Mouse (Mus musculus) hindbrain, postnatal 0 days (tissue): ENCODE data around the gene Nr2f1. TPM values are rescaled to one million over a fixed set of nuclear protein-coding genes. Genes with fewer than 3 reads are reported as not detected.

Experiments used
- ATAC-seq: fragments of 200-750 bp; cut with Nextera tagmentation; 2 replicates; pipeline ENCODE4 v1.8.0; 2017; ENCODE audit warnings: mild to moderate bottlenecking, moderate TSS enrichment, moderate library complexity
- DNase-seq: peaks from one replicate; pipeline ENCODE4 v3.0.0-alpha.2; 2015; ENCODE audit warnings: low spot score
- H3K27ac ChIP-seq: fragments of 300-500 bp; sonication (generic); 2 replicates; pipeline ENCODE4 v1.5.1; 2014; ENCODE audit warnings: mild to moderate bottlenecking
- H3K27me3 ChIP-seq: fragments of 300-500 bp; sonication (generic); 2 replicates; pipeline ENCODE4 v1.6.1; 2014; ENCODE audit warnings: low read length, mixed read lengths; ENCODE audit not compliant: insufficient read depth
- H3K36me3 ChIP-seq: fragments of 300-500 bp; sonication (generic); 2 replicates; pipeline ENCODE4 v1.6.1; 2014; ENCODE audit warnings: low read length, mixed read lengths; ENCODE audit not compliant: insufficient read depth
- H3K4me1 ChIP-seq: fragments of 300-500 bp; sonication (generic); 2 replicates; pipeline ENCODE4 v1.6.1; 2014; ENCODE audit warnings: antibody characterized with exemption, low read length, mixed read lengths; ENCODE audit not compliant: insufficient read depth
- H3K4me2 ChIP-seq: fragments of 300-500 bp; sonication (generic); 2 replicates; pipeline ENCODE4 v1.6.1; 2014; ENCODE audit warnings: low read depth, mild to moderate bottlenecking, low read length, moderate library complexity, mixed read lengths
- H3K4me3 ChIP-seq: fragments of 300-500 bp; sonication (generic); 2 replicates; pipeline ENCODE4 v1.5.1; 2014; ENCODE audit warnings: low read length
- H3K9ac ChIP-seq: fragments of 300-500 bp; sonication (generic); replicated peaks from 2 replicates; pipeline ENCODE4 v1.6.1; 2014; ENCODE audit warnings: mild to moderate bottlenecking, low read length, moderate library complexity, mixed read lengths
- H3K9me3 ChIP-seq: fragments of 300-500 bp; sonication (generic); 2 replicates; pipeline ENCODE4 v1.6.1; 2016; ENCODE audit warnings: low read length, mixed read lengths
- CTCF ChIP-seq: IDR thresholded peaks from 2 replicates; pipeline ENCODE4 v1.5.1; 2016; ENCODE audit warnings: antibody characterized with exemption, control low read depth, low read depth
- whole genome bisulfite sequencing: fragments of 180-500 bp; shearing (Covaris S2); extraction: QIAGEN DNeasy Blood & Tissue Kit; methylation state at CpG from one replicate; pipeline ENCODE4 v1.1.7; 2014; 5-methylcytosine and 5-hydroxymethylcytosine counted together
- polyA plus RNA-seq: library from polyadenylated mRNA; unstranded; fragments of >200 nt; fragmentation: Nextera tagmentation; extraction: Ambion mirVana; gene quantifications from 2 replicates; pipeline ENCODE4 v1.2.1, GENCODE M21; 2015
- total RNA-seq: library from RNA; depleted of rRNA; stranded (reverse); fragments of >200 nt; gene quantifications from 2 replicates; pipeline ENCODE4 v1.2.3, GENCODE M21; 2014

Gene Nr2f1
- total and polyA plus RNA-seq, 2 experiments from 2014 or later: 51.2 to 220 TPM

GRCm38 (mm10) chr13:78210748-78211089, 11.2 kb upstream of the Nr2f1 start:
- ATAC-seq (peak; percentile 33), DNase-seq (no peak)
- Histone ChIP-seq H3K4me3 (peak overlapping the region; percentile 42), H3K4me1 (peaks cover 11% of the 10 kb centered on the region; the same call in 1 of the 2 replicates), H3K4me2 (peak overlapping the region; percentile 94), H3K27ac (peak overlapping the region; percentile 75), H3K9me3 (no peaks in the 10 kb centered on the region), H3K36me3 (no peaks in the 10 kb centered on the region), H3K9ac (peak overlapping the region; percentile 52), H3K27me3 (no peaks in the 10 kb centered on the region)
- WGBS: 11% methylated on average over 13 of the region's 13 CpGs
- TF ChIP-seq CTCF: no peak

DNA sequence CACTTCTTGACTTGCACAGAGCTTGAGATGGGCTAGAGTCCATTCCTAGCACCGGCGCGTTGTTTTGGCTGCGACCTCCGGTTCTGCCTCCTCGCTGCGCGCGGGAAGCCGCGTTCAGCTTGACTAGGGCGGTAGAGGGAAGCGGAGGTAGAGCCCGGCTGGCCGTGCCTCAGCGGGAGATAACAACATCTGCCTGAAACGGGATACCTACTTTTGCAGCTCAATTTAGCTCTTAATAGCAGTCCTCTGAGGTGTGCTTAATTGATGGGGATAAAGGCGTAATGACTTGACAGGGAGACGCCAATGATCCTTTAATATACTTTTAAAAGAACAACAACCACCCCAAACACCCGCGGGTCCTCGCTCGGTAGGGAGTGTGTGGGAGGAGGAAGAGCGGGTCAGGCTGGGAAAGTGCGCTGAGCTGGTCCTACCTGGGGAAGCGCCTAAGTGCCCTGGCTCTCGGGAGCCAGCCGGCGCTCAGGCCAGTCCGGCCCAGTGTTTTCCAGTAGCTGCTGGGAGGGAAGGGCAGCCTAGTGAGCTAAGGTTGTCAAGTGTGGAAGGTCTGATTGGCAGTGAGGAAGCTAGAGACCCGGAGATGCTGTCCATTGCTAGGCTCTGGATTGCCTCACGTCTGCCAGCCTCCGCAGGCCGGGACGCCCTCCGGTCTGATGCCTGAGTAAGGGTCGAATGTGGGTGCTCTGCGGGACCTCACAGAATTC, 10.6 kb upstream of the Nr2f1 start:
- Histone ChIP-seq H3K27me3 (no peaks in the 10 kb centered on the region), H3K4me2 (peak overlapping the region; percentile 94), H3K9me3 (no peaks in the 10 kb centered on the region), H3K27ac (peak overlapping the region; percentile 75), H3K36me3 (no peaks in the 10 kb centered on the region), H3K9ac (peak overlapping the region; percentile 52), H3K4me1 (peaks cover 11% of the 10 kb centered on the region; the same call in 1 of the 2 replicates), H3K4me3 (peak overlapping the region; percentile 42)
- DNase-seq: peak; percentile 67
- ATAC-seq: peak; percentile 57
- 1% methylated on average over 38 of the region's 38 CpGs for WGBS
- no peak for TF ChIP-seq CTCF

- Histone ChIP-seq H3K27me3 (no peaks in the 10 kb centered on the region), H3K4me2 (peak overlapping the region; percentile 94), H3K4me3 (peak overlapping the region; percentile 42), H3K4me1 (peaks cover 11% of the 10 kb centered on the region; the same call in 1 of the 2 replicates), H3K9me3 (no peaks in the 10 kb centered on the region), H3K9ac (peak overlapping the region; percentile 52), H3K36me3 (no peaks in the 10 kb centered on the region), H3K27ac (peak overlapping the region; percentile 75)
- TF ChIP-seq CTCF: no peak
- DNase-seq (peak; percentile 44), ATAC-seq (no peak; the same call in 1 of the 2 replicates)
- WGBS: 4% methylated on average over 12 of the region's 12 CpGs
Observed at GRCm38 (mm10) chr13:78209611-78210028, 10.1 kb upstream of the Nr2f1 start.

DNA sequence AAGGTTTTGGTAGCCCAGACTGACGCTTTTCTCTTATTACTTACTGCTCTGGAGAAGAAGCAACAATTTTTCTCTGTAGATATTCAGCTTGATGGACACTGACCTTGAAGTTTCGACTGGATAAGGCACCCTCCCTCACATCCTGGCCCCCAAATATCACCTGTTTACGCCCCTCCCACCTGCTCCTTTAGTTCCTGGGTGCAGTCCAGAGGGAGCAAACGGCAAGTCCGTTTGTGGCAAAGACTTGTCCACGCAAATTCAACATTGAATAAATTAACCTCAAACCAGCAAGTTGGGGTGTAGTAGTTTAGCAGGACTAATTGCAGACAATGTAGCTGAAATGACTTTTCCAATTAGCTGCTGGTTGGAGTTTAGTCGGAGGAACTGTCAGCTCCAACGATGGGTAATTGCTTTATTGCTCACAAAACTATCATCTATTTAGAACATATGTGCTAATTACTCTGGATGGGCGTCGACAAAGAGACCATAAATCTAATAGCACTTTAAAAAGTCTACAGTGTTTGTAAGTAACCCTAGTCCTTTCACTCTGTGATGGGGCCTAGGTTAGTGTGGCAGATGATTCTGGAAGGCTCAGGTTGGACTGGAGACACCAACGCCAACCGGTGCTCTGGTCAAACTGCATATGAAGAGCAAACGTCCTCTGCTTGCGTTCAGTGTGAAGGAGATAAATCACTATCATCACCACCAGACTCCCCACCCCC, 9.3 kb upstream of the Nr2f1 start:
- Histone ChIP-seq H3K4me1 (peaks cover 11% of the 10 kb centered on the region; the same call in 1 of the 2 replicates), H3K27ac (peak overlapping the region; percentile 75; the same call in 1 of the 2 replicates), H3K36me3 (no peaks in the 10 kb centered on the region), H3K9me3 (no peaks in the 10 kb centered on the region), H3K4me2 (peak overlapping the region; percentile 94), H3K9ac (no peak overlapping the region), H3K27me3 (no peaks in the 10 kb centered on the region), H3K4me3 (peak overlapping the region; percentile 42; the same call in 1 of the 2 replicates)
- WGBS: 25% methylated on average over 14 of the region's 14 CpGs
- no peak for TF ChIP-seq CTCF
- DNase-seq: peak; percentile 7
- no peak for ATAC-seq

DNA sequence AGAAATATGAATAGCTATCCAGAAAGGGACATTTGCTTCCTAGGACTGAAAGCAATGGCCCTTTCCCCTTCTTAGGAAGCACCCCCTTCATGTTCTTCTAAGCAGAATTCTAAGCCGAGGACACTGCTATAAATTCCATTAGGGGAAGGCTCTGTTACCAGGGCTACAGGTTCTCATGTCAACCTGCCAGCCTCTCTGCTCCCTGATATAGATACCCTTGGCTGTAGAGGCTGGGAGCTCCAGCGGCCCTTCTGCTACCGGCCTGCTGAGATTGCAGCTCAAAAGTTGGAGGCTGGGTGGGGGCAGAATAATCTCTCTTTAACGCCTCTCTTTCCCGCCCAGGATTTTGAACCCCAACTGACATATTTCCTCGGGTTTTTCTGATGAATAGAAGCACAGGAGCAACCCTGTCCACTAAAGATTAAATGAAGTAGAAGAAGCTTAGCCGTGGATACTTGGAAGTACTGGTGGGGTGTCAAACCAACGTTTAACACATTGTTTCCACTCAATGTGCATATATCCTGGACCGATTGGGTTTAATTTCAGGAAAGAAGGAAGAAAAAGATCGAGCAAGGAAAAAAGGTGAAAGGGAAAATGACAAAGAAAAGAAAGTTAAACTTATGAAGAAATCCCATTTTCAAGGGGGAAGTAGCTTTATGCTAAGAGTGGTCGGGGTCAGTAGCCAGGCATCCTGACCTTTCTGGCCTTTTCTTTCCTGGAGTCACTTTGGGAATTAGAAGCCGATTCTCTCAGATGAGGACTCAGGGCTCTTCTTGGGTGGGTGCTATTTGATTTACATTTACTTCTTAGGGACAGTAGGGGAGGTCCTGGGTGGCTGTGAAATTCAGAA, 8.5 kb upstream of the Nr2f1 start:
- TF ChIP-seq CTCF: no peak
- peak; percentile 83 for DNase-seq

GRCm38 (mm10) chr13:78206891-78207430, 7.4 kb upstream of the Nr2f1 start:
- TF ChIP-seq CTCF: no peak
- H3K9ac ChIP-seq: no peak overlapping the region
- H3K9me3 ChIP-seq: no peaks in the 10 kb centered on the region
- WGBS: 28% methylated on average over 7 of the region's 7 CpGs
- H3K27me3 ChIP-seq: no peaks in the 10 kb centered on the region
- no peak for DNase-seq
- no peaks in the 10 kb centered on the region for H3K36me3 ChIP-seq
- peak overlapping the region; percentile 94 for H3K4me2 ChIP-seq
- peak overlapping the region; percentile 26; the same call in 1 of the 2 replicates for H3K27ac ChIP-seq
- no peak for ATAC-seq
- peaks cover 11% of the 10 kb centered on the region; the same call in 1 of the 2 replicates for H3K4me1 ChIP-seq
- no peak overlapping the region for H3K4me3 ChIP-seq

More for the DNA sequence above, 8.5 kb upstream of the Nr2f1 start:
- Histone ChIP-seq H3K4me2 (peak overlapping the region; percentile 94), H3K9ac (peak overlapping the region; percentile 18; the same call in 1 of the 2 replicates), H3K4me3 (no peak overlapping the region; the same call in 1 of the 2 replicates), H3K4me1 (peaks cover 11% of the 10 kb centered on the region; the same call in 1 of the 2 replicates), H3K9me3 (no peaks in the 10 kb centered on the region), H3K36me3 (no peaks in the 10 kb centered on the region), H3K27ac (peak overlapping the region; percentile 75), H3K27me3 (no peaks in the 10 kb centered on the region)
- peak; percentile 24; the same call in 1 of the 2 replicates for ATAC-seq
- WGBS: 18% methylated on average over 12 of the region's 12 CpGs
